Mouse (Mus musculus) adipocyte (in vitro differentiated cells): ENCODE measurements at regions not wholly inside any gene's neighbourhood (a gene's known extent, or its start where the extent isn't known, plus 50 kb on each side); places are given as distances from the start of the nearest gene placed in this dataset.

Source experiments
- DNase-seq: peaks from one replicate; pipeline ENCODE4 v3.0.0-alpha.2; 2016; ENCODE audit warnings: low spot score

DNA sequence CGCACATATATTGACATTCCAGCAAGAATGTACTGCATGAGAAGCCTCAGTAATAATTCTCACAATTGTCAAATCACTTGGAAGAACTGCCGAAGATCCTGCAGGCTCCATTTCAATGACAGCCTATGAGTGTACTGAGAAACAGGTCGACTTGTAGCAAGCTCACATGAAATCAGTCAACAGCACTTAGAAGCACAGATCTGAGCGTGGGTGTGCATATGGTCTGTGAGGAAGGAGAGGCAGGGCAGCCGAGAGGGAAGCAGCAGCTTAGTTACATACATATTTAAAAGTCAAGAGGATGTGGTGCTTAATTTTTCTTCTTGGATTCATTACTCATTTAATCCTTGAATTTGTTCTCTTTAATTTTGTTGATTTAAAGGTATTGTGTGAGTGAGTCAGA is 967.4 kb upstream of the Epha7 start:
- no peak for DNase-seq

DNA sequence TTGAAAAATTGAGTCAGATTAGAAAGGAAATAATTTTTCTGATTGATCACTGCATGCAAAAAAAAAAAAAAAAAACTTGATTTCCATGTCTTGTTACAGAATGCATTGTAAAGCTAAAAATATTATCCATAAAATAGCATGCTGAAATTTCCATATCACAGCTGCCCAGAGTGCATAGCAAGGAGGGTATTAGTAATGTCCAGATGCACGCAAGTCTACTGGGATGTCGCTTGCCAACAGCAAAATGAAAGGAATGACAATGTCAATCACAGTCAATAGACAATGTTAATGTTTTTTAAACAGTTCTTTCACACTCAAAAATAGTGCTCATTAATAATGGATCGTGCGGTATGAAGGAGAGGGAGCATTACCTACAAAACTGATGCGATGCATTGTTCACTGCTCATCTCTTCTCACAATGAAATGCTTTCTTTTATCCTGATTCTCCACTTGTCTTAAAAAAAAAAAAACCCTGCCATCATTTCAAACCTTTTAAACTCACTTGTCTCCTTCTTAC is 966.8 kb upstream of the Epha7 start:
- no peak for DNase-seq

DNA sequence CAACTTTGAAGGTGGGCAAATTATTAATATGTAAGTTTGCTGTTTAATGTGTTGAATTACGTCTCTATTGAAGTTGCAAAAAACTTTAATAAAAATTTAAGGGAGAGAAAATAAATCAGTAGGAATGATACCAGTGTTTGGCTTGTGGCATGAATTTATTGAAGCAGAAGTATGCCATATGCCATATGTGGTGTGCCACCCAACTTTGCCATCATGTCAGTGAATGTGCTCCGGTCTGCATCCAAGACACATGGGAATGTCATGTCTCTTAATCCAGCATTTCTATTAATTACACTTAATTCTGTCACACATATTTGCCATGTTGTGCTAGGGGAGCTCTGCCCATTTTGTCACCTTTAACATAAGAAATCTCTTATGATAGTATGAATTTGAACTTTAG is 956.8 kb upstream of the Epha7 start:
- no peak for DNase-seq

DNA sequence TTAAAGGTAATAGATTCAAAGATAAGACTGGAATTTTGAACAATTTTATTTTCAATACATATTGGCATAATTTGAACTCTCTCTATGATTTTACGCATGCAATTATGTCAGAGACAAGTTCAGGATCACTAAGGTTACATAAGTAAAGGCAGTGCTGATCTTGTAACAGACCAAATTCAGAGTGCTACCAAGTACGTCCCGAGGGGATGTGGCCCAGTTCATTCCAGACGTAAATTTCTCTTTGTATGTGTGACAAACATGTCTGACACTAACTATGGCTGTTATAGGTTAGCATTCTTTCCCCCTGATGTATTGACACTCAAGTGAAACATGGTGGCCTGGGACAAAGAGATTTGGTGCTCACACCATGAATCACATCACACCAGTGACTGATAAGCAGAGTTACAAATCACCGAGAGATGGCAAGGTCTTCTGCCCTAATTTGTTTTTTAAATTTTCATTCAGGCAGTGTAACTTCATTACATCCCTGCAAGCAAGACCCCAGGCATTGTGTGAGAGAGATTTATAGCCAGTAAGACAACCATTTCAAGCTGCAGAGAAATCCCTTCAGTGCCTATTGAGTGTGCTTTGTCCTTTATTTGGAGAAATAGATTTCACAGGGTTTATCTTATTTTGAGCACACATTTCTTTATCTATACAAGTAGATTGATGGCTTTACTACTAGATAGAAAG is 925.5 kb upstream of the Epha7 start:
- no peak for DNase-seq

DNA sequence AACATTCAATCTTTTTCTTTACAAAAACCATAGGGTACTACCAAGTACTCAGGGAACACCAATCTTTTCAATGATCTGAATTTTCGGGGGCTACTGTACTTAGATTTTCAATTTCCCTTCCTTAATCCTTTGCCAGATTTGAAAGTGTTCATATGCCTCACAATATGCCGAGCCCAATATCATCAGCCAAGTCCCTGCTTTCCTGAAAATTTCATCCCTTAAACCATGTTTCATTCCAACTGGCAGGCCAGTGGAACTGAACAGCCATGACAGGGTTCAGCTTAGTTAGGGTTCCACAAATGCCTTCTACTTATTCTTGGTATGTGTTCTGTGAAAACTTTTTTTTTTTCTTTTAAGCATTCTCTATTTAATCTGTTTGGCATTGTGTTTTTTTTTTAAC is 916.5 kb upstream of the Epha7 start:
- DNase-seq: no peak

DNA sequence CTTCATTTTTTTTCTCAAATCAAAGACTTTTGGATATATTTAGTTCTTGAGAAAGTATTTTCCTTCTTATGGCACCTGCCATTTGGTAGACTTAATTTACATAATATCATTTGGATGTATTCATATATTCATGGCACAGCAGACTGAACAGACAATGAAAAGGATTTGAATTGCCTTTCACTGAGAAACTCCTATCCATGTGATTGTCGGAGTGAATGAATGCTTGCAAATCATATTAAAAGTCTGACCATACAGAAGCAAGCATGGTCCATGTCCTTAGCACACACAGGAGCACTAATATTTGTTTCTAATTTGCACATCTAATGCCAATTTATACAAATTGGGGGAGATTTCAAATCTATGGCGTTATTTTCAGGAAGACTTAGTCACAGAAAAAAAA is 867.6 kb upstream of the Epha7 start:
- DNase-seq: no peak

DNA sequence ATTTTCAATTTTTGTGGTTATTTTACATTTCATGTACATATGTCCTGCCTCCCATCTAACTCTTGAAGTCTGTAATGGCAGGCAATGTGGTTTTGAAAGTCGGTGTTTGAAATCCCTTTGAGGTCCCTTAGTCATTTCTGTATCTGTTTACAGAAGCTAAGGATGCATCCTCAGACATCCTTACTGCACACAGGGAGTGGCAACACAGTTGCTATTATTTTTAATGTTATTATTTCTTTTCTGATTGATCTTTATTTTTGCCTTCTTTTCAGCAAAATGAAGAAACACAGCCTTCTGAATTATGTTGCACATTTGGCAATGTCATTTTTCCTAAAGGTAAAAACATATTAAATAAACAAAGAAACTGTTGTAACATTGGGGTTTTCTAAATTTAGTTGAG is 867.2 kb upstream of the Epha7 start:
- no peak for DNase-seq

DNA sequence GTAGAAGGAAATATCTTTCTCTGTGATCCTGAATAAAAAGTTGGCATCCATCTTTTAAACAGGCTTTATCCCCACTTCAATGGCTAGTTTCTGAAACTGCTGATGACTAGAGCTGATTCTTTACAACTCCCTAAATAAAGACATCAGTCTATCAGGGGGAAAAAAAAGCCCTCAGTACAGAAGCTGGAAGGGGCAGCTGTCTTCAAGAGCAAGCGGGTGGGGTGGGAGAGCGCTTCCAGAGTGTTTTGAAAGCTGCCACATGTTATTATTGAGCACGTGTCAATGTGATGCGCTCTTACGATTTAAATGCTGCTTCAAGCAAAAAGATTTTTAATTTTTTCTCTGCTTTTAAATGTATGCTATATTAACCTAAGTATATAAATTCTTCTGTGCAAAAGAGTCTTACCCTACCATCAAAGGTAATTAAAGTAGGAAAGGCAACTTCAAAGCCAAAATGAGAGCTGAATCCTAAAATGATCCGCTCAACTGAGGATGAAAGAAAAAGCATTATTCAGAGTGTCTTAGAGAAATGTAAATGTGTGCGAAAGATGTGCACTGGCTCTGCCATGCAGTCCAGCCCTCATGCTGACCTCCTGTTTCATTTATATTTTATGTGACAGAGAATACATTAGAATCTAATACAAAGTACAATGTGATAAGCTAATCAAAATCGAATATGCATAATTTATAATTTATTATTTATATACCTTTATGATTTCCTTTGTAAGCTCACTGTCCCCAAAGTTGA is 862.8 kb upstream of the Epha7 start:
- DNase-seq: no peak

DNA sequence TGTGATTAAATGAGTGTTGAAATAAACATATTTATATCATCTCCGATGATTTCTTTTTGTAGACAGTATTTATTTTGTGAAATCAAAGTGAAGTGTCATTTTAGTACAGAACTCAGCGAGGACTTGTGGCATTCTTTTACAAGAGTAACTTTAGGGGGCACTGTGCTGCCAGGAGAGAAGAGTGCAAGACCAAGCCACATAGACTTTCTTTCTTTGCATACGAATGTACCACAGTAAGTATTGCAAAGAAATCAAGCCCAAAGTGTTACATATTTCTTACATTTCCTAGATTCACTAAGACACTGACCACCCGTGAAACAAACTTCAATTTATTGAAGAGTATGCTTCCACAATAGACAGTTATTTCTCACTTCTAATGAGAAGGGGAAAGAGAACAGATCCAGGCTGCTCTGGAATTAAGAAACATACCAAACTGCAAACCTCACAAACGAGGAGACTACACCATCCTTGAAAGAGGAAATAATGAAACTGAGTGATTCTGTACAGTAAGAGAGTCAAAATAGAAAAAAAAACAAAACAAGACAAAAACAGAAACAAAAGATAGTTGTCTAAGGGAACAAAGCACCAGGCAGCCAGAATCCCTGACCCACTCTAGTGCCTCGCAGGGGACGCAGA is 847.8 kb upstream of the Epha7 start:
- peak; percentile 64 for DNase-seq

DNA sequence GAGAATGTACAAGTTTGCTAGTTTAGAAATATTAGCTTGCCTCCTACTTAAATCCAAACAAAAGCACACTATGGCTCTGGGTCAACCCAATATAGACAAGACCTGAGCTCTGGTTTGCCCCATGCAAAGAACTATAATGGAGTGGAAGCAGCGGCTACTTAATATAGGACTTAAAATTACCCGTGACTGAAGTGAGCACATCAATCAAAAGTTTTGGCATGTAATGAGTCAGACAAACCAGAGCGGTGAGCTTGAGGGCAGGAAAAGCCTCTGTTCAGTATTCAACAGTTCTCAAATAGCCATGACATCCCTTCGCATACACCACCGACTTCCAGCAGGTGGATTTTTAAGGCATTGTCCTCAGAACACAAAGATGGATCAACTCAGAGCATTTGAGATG is 842.4 kb upstream of the Epha7 start:
- DNase-seq: no peak

DNA sequence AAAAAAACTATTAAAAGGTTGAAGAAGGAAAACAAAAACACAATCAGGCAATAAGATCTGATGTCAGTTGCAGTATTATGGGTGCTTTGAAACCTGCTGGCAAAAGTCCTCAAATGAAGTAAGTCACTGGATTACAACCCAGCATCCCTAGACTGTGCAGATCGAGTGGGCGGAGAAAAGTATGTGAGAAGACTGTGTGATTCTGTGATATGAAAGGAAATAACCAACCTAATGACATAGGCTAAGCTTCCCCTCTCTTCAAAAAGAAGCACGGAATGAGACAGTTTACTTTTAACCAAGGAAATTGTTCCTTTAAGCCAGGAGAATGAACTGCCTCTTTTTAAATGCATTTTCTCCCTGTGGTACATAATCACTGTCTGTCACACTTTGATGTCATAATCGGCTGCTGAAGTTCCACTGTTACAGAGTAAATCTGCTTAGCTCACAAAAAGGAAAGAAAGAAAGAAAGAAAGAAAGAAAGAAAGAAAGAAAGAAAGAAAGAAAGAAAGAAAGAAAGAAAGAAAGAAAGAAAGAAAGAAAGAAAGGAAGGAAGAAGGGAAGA is 833.6 kb upstream of the Epha7 start:
- DNase-seq: no peak

DNA sequence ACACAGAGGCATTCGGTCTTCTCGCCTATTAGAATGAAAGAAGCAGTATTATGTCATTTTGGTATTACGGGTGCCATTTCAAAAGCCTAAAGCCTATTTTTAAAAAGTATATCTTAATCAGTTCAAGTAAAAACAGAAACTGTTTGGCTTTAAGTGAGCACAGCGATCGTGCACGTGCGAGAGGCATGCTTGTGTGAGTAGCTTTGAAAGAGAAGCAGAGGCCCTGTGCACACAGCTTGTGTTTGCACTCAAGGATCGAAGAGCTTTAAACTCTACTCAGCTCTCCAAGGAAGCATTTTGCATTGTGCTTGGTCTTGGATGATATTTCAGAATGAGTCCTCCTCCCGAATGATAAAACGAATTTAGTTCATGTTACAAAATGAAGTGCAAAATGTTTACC is 833.1 kb upstream of the Epha7 start:
- no peak for DNase-seq

DNA sequence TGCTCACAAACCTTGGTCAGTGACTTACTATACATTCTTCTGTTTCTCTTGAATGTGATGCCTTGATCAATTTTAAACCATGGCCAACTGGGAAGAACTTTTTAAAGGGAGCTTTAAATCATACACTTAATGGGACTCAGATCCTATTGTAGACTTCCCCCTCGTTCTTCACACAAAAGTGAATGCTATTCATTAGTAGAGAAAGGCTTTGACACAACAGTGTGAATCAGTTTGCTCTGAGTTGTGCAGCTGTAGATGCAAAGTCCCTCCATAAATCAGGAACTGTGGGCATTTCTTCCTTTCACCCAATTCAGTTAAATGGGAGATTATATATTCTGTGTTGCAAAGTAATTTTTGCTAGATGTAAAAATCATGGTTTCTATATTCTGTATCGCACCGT is 831.6 kb upstream of the Epha7 start:
- DNase-seq: no peak

DNA sequence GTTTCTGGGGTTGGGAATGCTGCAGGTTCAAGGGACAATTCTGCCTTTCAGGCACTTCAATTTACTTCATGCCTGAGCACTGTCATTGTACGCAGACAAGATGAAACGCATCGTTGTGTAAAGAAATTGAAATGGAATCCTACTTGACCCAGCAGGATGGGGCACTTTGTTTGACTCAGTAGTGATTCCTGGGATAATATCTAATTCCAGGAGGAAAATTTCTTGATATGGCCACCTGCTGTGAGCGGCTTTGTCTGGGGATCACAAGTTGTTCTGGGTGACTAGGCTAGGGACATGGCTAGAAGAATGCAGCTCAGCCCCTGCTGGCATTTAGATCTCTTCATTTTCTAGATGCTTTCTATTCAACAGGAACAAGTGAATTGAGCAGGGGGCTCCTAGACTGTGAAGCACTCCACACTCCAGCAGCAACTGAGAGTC is 824.9 kb upstream of the Epha7 start:
- no peak for DNase-seq

DNA sequence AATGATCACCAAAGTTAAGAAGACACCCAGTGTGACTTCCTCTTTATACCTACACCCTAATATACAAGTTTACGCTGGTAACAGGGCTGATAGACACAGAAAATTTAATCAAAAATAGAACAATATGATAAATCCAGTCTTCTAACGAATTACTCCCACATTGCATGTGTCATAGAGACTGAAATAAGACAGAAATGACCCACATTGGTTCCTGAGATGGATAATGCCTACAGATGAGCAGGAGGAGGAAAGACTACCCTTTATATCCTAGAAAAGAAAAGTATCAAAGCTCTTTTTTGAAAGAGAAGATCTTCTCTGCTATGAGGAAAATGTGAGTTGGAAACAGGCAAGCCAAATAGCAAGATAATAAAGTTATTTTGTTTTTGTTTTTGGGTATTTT is 818.5 kb upstream of the Epha7 start:
- no peak for DNase-seq

DNA sequence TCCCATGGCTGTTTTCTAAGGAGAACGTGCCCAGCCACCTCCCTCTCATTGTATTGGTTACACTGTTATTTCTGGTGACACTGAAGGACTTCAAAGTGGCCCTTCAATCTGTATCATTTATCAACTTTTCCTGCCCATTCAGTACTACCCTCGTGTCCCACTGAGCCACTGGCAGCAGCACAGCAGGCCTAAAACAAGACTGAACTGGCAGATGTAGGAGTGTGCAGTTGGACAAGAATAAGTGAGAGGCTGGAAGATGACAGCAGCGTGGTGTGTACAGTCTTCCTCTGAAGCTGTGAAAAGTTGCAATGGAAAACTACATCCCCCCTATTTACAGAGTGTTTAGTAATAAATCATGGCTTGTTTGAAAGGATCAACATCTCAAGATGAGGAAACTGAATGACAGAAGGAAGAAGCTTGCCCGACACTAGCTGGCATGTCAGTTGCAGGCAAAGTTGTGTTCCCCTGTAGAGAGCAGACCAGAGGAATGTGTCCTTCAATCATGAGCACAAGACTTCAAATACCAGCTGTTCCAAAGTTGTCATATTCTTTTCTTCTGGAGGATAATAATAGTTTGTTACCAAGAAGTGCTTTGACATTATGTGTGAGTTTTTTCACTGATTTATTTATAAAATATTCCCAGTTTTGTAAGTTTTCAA is 811.0 kb upstream of the Epha7 start:
- DNase-seq: no peak
